Mouse (Mus musculus) lung, postnatal 4 days (tissue): ENCODE measurements at regions not wholly inside any gene's neighbourhood (a gene's known extent, or its start where the extent isn't known, plus 50 kb on each side); places are given as distances from the start of the nearest gene placed in this dataset.

Experiments used
- DNase-seq, 2 experiments: peaks; one replicate each; pipeline ENCODE4 v3.0.0; 2021

DNA sequence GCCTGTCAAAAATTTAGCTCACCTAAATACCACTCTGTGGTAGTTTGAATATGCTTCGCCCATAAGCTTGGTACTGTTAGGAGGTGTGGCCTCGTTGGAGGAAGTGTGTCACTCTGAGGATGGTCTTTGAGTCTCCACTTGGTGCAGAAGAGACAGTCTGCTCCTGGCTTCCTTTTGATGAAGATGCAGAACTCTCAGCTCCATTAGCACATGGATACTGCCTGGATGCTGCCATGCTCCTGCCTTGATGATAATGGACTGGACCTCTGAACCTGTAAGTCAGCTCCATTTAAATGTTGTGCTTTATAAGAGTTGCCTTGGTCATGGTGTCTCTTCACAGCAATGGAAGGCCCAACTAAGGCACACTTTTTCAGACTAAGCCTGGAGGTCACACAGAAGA lies 56.9 kb upstream of the Pik3r1 start:
- no peak for DNase-seq

DNA sequence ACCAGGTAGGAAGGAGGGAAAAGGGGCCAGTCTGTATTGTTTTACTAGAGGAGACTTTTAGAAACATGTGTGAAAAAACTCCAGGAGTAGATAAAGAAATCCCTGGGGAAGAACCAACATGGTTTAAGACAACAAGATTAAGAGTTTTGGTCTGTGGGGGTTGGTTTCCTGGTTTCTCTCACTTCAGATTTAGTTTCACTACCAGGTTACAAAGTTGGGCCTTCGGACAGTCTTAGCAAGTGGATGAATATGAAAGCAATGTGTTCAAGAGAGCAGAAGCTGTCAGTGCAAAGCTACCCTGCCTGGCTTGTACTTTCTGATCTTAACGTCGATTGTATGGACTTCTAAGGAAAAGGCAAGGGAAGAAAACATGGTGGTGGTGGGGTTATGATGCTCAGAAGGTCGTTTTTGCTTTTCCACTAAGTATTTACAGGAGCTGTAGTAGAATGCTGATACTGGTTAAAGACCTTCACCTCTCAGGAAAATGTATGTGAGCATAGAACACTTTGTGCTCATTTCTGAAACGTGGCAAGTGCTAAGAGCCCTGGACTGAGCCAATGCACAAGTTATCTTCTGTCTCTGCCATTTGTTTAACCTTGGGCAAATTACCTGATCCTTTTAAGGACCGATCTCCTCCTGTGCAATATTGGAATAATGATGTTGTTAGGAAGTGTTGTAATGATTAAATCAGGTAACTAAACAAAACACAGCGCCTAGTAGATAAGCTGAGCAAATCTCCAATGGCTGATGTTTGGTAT lies 64.0 kb upstream of the Pik3r1 start:
- no peak for DNase-seq

DNA sequence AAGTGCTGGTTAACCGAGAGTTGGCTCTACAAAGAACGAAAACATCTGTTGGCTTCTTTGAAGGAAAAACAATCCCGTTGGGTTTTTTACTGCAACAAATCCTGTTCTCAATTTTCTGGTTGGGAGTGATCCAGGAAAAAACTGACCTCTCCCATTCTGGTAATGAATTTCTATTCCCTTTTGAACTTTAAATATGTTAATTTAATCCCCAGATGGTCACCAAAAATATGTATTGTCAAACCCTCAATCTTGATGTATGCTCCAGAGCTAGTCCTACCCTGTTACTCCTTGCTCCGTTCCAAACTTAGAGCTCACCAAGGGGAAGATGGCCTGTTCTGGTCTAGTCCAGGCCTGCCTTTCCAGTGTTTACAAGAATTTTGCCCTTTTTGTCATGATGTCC lies 66.5 kb upstream of the Pik3r1 start:
- DNase-seq: no peak

DNA sequence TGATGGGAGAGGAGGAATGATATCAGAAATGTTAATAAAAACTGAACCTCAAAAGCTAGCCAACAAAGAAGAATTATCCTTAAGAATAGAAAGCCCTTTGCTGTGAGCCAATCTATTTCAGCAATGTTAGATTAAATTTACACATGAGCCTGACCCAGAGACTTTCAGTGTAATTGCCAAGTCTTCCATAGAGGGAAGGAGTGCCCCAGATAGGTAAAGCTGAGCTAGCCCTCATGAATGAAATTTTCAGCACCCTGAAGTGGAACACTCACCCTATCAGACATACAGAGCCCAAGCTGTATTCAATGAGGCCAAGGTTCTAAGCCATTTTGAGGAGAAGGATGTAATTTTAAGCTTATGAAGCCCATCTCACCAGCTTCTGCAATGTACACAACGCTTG lies 69.0 kb upstream of the Pik3r1 start:
- DNase-seq: no peak

DNA sequence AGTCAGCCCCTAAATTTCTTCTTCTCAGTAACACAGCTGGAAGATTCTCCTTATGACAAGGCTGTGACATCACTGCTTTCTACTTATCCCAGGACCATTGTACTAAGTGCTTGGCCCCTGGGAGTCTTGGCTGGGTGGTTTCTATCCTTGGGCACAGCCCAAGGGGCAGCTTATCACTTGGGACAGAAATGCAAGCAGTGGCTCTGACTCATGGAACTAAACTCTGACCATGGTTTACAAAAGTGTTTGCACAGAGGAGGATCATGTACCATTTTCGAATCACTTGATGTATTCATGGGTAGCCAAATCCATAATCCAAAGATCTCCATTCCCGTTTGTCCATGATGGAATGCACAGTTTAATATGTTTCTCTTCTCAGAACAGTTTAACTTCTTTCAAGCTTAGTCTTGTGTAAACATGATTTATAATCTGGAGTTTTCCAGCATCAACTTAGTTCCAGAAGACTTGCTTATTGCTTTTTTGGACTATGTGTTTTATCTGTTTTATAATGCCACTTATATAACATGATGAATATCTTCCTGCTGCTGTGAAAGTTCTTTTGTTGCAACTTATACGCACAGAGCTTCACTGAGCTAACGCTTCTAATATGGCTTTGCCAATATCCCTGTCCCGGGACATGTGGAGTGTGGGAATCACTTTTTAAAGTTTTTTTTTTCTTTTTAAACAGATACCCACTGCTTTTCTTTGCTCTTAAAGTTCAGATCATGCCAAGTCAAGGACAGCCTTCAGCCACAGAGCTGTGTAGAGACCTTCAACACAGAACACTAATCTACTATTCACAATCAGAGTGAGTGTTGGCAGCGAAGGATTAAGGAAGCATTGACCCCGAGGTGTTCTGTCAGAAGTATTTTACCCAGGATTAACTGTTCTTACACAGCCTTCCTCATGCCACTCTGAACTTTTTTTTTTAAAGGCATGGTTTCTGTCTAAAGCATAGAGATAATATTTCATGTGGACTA lies 76.7 kb upstream of the Pik3r1 start:
- DNase-seq: no peak

DNA sequence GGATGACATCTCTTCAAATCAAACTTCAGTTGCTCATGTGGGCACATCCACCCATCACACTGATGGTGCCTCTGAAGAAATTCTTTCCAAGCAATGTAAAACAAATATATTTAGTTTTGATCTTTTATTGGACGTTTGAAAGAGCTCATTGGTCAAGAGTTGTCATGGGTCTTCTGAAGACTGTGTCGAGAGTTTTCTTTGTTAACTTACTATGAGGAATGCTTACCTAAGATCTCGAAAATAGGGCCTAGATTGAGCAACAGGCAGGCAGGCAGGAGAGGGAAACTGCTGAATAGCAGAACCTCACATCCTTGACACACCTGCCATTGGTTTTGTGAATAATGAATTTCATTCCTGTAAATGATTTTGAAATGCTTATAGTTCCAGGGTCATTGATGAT lies 78.0 kb upstream of the Pik3r1 start:
- peak in 1 of 2 experiments; percentile 27 for DNase-seq

DNA sequence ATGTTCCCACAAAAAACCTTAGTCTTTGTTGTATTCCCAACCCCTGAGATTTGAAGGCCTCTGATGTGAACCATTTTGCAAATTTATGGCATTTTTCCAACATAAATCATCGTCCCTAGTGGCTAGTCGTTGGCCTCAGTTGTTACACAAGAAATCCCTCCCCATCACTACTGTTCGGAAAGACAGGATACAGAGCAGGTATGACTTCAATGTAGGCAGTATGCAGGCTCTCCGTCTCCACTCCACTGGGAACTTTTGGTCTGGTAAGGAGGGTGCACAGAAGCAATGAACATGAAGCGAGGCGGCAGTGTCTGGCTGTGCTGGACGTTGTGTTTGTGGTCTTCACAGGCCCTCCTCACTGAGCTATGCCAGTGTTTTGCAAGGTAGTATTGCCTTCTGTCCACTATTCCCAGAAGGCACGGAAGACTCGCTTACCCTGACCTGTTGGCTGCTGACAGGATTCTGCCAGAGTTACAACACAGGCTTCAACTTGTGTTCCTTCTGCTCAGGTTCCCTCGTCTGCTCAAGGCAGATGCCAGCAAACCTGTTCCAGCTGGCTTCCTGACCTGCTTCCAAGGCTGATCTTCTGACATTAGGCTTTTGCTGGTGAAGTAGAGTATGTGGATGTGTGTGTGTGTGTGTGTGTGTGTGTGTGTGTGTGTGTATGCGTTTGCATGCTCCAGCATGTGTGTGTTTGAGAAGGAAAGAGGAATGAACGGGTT lies 80.0 kb upstream of the Pik3r1 start:
- DNase-seq: peak in 1 of 2 experiments; percentile 33

DNA sequence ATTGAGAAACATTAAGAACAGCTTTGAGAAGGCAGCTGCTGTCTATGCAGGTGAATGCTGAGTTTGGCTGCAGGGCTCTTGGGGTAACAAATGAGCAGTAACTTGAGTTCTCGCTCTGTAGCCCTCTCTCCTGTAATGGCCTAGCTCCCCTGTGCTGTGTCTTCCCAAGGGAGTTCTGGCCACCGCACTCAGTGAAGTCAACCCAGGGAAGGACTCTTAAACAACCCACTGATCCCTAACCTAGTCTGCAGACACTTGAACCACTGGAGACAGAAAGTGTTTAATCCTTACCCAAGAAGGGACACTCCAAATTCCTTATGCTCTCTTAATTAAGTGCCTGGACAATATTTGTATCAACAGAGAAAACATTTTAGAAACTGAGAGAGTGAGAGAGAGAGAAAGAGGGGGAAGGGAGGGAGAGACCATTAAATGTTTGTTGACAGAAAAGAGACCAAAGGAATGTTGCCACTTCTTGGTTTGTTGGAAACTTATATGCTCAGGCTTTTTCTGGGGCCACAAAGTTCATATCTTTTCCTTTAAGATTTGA lies 80.7 kb upstream of the Pik3r1 start:
- DNase-seq: peak; percentile 16 to 47

DNA sequence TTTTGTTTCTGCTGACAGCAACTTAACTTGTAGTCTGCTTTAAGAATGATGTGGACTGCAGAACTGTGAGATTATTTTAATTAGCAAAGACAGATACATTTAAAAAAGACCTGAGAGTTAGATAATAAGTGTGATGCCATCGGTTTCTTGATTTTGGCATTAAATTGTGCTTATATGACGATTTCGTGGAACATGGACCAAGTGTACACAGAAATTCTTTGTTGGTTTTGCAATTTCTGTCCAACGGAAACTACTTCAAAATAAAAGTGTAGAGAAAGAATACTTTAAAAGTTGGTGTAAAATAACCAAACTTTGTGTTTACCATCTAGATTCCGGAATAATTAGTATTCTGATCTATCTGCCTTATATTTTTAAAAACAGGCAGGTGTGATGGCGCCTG lies 81.4 kb upstream of the Pik3r1 start:
- DNase-seq: no peak

DNA sequence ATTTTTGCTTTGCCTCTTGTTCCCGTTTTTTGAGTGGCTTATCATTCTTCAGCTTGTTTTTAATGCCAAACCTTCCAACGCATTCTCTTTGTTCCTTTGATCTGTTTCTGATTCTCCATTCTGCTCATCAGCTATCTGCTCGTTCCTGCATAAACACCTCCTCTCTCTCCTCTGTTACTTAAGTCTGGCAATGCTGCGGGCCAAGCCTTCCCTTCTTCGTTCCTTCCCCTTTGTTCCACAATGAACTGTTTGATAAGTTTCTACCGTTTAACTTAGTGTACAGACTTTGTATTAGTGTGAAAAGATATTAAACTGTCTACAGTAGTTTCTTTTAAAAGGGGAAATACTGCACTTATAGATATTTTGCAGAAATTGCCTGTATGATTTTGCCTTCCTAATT lies 83.3 kb upstream of the Pik3r1 start:
- DNase-seq: no peak

DNA sequence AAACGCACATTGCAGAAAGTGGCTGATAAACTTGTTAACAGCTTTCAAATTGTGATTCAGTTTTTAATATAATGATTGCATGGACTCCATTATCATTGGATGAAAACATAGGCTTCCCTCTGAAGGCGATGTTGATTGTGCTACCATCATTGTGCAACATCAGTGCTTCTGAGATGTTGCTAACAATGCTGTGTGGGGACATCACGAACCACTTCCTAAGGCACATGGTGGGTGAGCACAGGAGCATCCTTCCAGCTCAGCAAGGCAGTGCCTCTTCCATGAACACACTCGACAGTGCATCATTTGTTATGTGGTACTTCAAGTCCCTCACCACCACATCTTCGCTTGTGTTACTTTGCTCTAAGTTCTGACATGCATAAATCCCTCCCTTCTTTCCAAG lies 84.9 kb upstream of the Pik3r1 start:
- no peak for DNase-seq

DNA sequence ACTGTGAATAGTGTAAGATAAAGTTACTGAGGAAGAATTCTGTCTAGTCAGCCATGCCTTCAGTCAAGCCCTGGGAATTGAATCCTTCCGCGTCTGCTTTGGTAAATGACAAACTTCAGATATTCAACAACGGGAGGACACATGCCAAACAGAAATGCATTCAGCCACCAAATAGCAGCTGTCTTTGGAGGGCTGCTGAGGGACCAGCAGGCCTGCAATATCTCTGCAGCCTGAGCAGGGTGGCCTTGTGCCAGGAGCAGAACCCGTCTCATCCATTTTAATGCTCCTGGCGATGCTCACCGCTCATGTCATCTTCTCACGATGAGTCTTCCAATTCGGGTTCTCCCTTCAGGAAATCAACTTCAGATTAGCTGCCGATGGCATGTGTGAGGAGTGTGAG lies 87.1 kb upstream of the Pik3r1 start:
- DNase-seq: peak in 1 of 2 experiments; percentile 52

DNA sequence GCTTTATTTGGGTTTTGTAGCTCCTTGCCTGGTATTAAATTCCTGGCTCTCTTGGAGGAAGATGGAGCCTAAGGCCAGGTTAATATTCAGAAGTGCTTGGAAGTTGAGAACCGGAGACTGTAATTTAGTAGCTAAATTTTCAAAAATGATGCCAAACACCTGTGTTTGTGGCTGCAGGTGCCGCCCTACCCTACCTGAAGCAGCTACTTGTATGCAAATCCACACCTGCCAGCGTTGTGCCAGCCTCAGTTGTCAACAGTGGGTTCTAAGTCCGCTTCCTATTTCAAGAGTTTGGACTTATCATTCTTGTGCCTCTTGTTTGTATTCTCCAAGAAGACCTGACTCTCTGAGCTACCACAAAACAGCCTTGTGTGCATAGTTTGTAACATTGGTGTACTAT lies 92.7 kb upstream of the Pik3r1 start:
- DNase-seq: no peak

DNA sequence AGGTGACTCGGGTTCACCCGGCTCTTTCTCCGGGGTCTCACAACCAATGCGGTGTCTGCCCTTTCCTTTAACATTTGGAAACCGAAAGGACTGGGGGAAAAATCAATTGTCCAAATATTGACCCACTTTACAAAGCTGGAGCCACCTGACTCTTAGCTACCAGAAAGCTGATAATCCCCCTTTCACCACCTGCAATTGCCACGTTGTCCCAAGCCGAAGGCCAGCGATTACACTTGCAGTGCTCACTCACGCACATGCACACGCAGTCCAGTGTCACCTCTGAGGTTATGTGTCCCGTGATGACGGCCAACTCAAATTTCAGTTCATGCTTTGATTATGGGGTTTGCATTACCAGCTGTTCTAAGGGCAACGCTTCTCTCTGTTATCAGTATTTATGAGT lies 94.0 kb upstream of the Pik3r1 start:
- no peak for DNase-seq

DNA sequence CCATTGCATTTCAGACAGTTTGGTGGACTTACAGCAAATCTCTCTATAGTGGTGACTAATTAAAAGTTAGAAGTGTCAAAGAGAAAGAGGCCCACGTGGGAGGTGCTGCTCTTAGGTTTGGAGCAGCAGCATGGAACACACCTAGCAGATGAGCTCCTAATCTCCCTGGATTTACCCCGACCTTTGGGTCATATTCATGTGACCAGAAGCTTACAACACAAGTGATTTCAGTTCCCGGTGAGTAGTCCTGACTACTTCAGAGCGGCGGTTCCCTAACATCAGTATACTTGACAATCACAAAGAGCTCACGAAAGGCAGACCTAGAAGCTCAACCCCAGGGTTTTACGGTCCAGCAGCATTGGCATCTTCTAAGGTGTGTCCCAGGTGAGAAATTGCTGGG lies 95.0 kb upstream of the Pik3r1 start:
- DNase-seq: no peak

DNA sequence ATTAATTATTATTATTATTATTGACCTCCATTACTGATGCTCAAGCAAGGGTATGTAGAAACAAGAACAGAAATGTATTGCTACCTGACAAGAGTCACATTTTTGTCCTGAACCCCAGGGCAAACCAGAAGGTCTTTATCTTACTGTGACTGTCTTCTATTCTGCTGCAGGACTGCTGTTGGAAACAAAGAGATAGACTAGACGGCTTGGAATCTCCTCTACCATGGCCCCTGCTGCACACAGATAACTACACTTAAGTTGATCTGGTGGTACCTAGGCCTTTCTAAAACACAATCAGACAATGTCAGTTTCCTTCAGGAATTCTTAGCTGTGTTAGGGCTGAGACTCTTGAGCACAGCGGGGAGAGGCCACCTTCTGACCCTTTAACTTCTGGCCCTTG lies 95.6 kb upstream of the Pik3r1 start:
- no peak for DNase-seq

DNA sequence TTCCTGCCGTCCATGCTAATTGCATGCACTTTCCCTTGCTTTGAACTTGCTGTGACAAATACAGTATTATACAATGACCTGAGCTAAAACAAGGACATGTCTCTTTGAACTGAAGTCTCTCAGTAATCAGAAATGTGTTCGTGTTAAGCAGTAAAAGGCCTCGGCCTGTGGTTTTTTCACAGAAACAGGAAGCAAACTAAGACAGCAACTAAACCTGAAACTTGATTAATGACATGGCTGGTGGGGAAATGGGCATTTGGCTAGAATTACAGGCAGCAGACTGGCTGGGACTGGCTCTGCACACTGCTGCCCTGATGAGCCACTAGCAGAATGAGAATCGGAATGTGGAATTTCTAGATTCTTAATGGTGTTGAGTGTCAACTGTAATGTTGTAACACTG lies 98.8 kb upstream of the Pik3r1 start:
- peak in 1 of 2 experiments; percentile 11 for DNase-seq

DNA sequence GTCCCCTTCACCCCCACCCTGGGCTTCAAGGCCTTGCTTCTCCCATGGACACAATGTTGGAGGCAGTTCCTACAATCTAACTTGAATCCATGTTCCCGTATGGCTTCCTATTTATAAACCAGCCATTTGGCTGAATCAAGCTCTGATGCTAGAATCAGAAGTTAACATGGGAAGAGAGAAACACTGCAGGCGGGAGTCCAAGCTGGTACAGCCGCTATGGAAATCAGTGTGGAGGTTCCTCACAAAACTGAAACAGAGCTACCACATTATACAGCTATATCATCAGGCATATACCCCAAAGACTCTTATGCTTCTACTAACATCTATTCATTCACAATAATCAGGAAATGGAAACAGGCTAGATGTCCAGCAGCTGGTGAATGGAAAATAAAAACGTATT lies 106.7 kb upstream of the Pik3r1 start:
- DNase-seq: no peak

DNA sequence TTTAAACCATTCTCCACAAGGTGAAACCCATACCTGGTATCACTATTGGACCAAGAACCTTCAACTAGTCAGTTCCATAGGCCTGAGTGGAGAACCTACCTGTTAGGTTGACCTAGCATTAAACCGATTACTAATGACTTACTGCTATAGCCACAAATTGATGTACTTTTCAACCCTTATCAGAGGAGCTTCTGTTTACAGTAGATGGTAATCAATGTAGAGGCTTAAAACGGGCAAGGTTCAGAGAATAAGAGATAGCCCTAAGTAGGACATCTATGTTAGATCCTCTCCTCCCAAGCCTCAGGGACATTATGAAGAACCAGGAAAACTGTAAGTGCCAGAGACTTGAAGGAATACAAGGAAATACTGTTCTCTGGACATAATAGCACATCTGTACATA lies 108.1 kb upstream of the Pik3r1 start:
- no peak for DNase-seq

DNA sequence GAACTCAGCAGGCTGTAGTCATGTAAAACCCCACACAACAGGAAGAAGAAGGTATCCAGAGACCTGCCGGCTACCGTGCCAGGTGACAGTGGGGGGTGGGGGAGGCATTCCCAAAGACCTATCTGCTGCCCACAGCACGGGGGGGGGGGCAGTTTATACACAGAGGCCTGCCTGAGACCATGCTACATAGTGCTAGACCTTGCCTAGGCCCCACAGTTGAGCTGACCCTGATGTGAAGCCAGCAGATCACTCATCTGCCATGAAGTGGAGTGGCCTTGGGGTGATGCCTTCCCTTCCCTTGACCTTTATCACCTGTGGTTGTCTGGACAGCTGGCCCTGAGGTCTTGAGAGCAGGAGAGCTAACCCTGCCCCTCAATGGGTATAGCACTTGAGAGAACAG lies 108.6 kb upstream of the Pik3r1 start:
- no peak for DNase-seq

DNA sequence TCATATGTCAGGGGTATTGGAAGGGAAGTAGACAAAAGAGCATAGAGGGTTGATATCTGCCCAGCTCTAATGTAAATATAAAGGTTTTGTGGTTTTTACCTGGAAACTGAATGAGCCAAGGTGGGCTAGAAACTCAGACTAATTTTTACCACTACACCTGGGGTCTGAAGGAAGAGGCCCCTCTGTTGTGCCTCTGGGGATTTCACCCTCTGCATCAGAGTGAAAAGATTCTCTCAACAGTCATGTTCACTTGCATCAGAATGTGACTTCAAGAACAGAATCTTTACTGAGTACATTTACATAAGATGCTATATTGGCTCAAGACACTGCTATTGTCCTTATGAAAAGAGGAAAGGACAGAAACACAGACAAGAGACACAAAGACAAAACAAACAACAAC lies 110.2 kb upstream of the Pik3r1 start:
- no peak for DNase-seq

DNA sequence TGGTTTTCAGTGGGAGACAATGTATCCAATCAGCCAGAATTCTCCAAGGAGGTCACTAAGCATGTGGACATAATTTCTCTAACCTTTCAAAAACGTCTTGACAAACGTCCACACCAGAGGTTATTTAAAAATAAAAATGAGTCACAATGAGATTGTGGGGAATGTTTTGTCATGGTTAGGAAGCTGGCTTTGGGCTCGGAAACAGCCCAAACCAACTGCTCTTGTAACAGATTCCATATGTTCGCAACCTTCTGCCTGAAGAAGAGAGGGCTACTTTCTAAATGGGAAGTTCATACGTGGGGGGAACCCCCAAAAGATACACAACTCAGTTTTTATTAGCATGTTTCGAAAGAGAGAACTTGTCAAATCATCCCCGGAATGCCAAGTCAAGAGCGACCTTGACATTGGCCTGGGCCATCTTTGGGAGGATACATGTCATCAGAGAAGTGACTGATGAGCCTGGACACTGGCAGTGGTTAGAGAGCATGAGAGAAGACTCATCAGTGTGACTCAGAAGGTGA lies 111.6 kb upstream of the Pik3r1 start:
- DNase-seq: no peak

DNA sequence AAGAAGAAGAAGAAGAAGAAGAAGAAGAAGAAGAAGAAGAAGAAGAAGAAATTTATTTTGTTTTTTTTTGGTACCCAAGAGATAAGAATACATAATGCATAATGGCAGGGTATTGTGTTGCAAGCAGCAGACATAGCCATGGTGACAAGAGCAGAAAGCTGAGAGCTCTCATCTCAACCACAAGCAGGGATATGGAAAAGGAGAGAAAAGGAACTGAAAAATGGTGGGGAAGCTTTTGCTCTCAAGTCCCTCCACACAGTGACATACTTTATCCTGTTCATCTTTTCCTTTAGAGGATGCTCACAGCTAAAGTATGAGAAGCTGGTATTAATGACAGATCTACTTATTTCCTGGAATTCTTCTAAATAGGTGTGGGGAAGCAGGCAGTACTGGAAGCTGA lies 115.2 kb upstream of the Pik3r1 start:
- DNase-seq: no peak
